Mouse (Mus musculus): Measurements from ENCODE around the gene Asb4.

DNA sequence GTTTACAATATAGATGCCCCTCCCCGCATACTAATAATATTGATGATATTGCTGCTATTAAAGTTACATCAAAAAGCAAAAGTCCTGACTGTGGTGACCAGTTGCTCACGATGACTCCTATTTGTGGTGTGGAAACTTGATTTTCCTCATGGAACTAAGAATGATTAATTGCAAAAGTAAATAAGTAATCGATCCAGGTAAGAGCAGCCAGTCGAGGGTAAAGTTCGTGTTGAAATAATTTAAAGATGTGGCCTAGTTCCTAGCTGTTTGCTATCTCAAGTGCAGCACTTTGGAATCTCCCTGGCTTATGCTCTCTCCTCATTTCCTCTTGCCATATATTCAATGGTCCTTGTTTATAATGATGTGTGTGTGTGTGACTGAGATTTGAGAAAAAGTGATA lies 66.7 kb downstream of the Asb4 start:
- TF ChIP-seq CTCF (IDR thresholded peaks at IDR 0.05; ENCODE audit: control insufficient read depth, insufficient read depth, insufficient read length) (no peak), MYOD1 (IDR thresholded peaks at IDR 0.05; ENCODE audit: control insufficient read depth, insufficient read length, low read depth) (no peak), MAX (IDR thresholded peaks at IDR 0.05) (no peak), USF1 (IDR thresholded peaks at IDR 0.05; ENCODE audit: low read depth) (no peak), MYOG (IDR thresholded peaks at IDR 0.05; ENCODE audit: control insufficient read depth, extremely low read depth, insufficient read length) (no peak), CEBPB (IDR thresholded peaks at IDR 0.05; ENCODE audit: low read depth) (no peak)
